Mouse (Mus musculus) thymus, postnatal 14 days (tissue): Measurements from ENCODE around the gene Tmem119.

Source experiments
- DNase-seq: peaks from one replicate; pipeline ENCODE4 v3.0.0; 2021

The Tmem119 gene

GRCm38 (mm10) chr5:113800280-113800679 is at the start of gene Tmem119:
Gene Tmem119 (minus strand): TSS chr5:113800516.
- DNase-seq: no peak

- no peak for DNase-seq
Observed at GRCm38 (mm10) chr5:113847636-113848035, 47.3 kb upstream of the Tmem119 start.

DNA sequence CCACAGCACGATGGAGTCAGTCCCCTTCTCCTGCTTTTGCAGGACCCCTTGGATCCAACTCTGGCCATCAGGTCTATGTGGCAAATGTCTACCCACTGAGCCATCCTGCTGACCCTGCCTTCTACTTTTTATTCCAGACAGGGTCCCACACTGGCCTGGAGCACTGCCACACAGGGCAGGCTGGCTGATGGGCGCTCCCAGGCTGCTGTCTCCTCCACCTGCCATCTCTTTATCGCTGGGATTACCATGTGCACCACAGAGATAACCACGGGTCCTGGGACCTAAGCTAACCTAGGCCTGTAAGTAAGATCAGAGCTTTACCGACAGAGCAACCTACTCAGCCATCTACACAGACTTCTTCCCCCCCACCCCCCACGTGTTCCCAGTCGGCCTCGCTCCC is 46.3 kb upstream of the Tmem119 start:
- DNase-seq: no peak

- no peak for DNase-seq
Observed at GRCm38 (mm10) chr5:113845627-113846026, 45.3 kb upstream of the Tmem119 start.

DNA sequence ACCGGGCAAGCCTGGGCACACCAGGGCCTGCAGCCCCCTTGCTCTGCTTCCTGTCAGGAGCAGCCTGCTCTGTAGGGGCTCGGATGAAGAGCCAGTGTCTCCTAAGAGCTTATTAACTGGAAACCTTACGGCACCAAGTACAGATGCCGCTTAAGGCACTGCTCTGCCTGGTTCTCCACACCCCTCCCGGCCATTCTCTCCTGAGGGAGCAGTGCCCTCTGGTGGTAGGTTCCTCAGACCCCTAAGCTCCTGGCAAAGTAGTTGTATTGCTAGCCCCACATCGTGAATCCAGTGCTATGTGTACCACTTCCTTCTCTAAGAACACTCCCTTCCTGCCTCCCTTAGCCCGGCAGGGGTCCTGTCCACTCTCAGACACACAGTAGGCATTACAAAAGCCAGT is 44.4 kb upstream of the Tmem119 start:
- peak; percentile 93 for DNase-seq

DNA sequence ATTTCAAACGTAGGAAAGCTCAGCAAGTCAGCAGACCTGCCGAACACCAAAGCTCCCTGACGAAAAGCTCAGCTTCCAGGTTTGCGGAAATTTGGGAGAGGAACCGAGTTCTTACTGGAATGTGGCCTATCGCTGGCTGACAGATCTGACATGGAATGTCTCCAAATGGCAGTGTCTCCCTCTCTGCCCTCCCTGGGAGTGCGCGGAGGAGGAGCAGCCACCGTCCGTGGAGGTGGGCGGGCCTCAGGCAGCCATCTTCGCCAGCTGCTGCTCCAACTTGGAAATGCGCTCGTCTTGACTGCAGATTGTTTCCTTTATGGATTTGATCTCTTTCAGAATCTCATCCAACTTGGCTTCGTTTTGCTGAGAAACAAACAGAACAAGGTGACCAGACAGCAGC is 43.8 kb upstream of the Tmem119 start:
- DNase-seq: peak; percentile 19

DNA sequence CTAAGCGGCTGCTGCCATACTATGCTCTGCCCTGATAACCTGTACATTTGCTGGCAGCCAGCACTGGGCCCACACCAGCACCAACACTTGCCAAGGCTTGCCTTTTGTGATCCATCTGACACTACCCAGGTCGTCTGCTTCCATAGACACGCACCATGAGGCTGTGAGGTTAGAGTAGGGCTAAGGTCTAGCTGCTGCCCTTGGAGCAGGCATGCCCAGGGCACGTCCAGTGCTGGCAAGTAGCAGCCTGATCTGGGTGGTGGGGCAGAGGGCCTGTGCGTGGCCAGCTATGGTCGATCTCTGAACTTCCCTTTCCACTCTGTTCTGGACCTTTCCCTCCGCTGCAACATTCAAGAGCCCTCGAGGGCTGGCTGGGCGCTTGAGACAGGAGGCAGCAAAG is 42.6 kb upstream of the Tmem119 start:
- no peak for DNase-seq

DNA sequence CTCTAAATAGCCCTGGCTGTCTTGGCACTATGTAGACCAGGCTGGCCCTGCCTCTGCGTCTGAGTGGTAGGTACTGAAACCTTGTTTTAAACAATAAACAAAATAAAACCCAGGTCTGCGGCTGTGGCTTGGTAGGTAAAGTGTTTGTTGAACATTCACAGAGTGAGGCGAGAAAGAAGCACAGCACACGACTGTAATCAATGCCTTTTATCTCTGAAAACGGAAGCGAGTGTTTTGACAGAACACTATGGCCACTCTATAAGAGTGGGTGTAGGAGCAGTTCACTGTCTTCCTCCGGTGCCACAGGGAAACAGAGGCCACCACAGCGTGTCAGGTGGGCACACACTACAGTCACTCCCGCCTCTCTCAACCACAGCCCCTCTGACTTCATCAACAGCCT is 41.9 kb upstream of the Tmem119 start:
- no peak for DNase-seq

DNA sequence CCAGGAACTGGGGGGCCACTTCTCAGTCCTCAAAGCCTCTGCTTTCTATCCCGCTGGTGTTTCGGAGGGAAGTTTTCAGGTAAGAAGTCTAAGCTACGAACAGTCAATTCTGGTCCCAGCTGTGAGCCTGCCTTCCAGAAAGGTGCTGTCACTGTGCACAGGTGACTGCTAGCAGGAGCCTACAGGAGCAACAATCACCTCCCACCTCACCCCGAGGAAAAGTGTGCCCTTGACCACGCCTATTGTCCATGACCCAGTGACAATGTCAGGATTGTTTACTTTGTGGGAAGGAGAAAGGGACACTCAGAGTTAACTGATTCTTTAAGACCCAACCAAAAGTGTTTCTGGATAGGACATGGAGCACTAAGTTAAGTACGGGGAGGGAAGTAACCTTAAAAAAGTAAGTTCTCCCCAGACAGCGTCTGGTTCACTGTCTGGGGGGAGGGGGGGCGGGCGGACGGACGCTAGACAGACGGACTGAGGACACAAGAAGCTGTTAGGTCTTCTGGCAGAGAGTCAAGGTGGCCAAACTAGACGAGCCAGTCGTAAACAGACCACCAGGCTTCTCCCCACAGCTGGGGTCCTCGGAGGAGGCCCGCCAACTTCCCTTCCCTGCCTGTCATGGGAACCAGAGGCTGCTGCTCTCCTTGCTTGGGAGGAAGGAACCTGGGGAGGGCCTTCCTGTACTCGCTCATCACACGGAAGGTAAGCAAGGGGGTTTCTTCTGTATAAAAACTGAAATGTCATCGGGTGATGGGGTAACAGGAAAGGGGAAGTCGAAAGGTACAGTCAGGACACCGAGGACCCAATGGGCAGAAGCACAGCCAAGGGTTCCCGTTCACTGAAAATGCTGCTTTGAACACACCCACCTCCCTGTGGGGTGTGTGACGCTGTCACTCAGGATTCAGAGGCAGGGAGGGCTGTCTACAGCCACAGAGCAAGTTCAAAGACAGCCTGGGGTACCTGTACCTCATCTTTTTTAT is 41.2 kb upstream of the Tmem119 start:
- no peak for DNase-seq

DNA sequence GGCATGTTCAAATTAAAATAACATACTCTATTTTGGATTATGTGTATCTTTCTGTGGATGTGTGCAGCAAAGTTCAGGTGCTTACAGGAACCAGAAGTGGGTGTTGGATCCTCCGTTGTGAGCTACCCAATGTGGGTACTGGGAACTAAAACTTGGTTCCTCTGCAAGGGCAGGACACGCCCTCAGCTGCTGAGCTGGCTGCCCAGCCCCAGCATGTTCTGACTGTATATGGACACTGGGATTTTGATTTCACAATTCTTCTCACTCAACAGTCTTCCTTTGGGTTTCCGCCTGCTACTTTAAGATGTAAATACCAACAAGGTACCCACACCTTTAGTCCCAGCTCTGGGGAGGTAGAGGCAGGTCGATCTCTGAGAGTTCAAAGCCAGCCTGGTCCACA is 40.1 kb upstream of the Tmem119 start:
- DNase-seq: no peak

DNA sequence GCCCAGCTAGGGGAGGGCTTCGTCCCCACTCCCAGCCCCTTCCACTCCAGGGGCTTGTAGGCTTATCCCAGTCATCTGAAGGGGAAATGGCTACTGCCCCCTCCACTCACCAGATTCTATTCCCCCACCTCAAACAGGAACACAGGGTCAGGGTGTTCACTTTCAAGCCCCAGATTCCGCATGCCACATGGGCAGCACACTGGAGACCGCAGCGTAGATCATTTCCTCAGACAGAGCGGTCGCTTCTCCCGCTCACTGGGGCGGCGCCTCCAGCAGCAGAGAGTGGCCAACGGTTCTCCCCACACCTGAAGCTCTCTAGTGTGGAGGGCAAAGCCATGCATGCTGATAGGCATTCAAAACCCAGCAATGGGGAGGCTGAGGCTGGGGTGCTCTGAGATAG is 36.6 kb upstream of the Tmem119 start:
- DNase-seq: peak; percentile 59

DNA sequence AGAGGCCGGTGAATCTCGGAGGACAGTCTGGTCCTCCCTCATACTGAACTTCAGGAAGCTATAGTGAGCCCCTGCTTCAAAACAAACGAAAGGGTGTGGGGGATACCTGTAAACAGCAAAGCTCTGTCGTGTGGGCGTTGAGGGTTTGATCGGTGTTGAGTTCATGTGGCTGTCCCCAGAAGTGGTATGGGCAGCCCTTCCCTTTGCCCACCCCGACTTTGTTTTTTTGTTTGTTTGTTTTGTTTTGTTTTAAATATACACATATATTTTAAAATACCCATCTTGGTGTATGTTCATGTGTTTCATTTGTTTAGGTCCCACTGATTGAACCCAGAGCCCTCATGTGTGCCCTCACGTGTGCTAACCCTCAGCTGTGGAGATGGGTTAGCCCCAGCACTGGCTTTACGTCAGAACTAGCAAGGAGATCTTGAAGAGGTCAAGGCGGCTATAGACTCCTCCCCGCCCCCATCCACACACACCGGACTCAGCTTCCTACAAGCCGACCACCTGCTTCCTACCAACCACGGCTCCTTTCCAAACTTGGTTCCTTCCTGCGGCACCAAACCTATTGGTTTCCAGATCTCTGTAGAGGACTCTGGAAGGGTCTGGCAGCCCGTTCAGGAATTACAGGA is 33.1 kb upstream of the Tmem119 start:
- DNase-seq: peak; percentile 63

GRCm38 (mm10) chr5:113832490-113832901 is 32.2 kb upstream of the Tmem119 start, which contains the start of gene Selplg:
Gene Selplg (minus strand): TSS chr5:113832644.
- DNase-seq: peak; percentile 90

- DNase-seq: no peak
Observed at GRCm38 (mm10) chr5:113831741-113832140, 31.4 kb upstream of the Tmem119 start.

- no peak for DNase-seq
Observed at GRCm38 (mm10) chr5:113830796-113831195, 30.5 kb upstream of the Tmem119 start.

DNA sequence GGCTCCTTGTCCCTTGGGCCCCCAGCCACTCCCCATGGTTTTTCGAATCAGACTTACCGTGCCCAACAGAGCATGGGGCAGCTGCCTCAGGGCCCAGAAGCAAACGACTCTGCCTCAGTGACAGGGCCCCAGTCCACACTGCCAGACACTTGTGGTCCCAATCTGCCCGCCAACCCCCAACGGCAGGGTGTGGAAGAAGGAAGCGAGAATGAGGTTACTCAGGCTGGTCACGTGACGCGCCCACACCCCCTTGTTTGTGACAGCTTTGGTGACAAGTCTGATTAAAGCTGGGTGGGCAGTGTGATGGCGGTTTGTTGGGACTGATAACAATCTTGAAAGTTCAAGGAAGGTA is 30.0 kb upstream of the Tmem119 start:
- DNase-seq: peak; percentile 95

DNA sequence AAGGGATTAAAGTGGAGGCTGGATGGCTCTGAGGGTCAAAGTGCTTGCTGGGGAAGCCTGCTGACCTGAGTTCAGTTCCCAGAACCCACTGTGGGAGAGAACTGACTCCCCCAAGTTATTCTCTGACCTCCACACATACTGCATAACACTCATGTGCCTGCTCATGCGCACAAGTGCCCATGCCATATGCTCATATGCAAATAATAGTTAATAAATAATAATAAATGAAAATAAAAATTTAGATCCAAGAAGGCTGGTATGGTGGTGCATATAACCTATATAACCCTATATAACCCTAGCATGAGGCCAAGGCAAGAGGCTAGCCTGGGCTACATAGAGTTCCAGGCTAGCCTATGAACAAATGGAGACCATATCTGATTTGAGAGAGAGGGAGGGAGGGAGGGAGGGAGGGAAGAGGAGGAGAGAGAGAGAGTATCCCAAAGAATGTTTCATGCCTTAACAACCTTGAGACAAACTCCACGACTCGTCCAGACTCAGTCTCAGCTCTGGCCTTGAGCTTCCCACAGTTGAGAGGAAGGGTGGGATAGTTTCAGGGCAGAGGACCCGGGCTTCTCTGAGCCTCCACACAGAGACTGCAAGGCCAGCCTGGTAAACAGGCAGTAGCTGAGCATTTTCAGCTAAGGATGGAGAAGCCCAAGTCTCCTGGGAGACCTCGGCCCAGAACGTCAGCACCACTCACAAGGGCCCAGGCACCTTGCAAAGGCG is 29.4 kb upstream of the Tmem119 start:
- no peak for DNase-seq

GRCm38 (mm10) chr5:113828481-113828880 is 28.2 kb upstream of the Tmem119 start:
- peak; percentile 74 for DNase-seq

GRCm38 (mm10) chr5:113827991-113828411 is 27.7 kb upstream of the Tmem119 start:
- DNase-seq: peak; percentile 45

GRCm38 (mm10) chr5:113826619-113827018 is 26.3 kb upstream of the Tmem119 start:
- no peak for DNase-seq

DNA sequence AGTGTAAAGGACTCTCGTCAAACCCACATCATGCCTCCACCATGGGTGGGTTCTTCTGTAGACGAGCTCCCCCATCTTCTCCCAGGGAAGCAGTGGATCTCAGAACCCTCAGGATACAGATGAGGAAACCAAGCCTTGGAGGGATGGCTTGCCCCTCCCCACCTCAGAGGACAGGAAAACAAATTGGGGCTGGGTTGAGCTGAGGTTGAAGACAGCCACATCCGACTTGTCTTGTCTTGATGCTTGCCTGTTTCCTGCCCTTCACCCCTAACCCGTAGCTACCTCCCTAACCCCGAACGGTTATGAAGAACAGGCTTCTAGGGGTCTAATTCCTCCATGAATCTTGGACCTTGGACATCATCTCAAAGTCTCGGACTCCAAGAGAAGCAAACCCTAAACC is 25.2 kb upstream of the Tmem119 start:
- peak; percentile 73 for DNase-seq

DNA sequence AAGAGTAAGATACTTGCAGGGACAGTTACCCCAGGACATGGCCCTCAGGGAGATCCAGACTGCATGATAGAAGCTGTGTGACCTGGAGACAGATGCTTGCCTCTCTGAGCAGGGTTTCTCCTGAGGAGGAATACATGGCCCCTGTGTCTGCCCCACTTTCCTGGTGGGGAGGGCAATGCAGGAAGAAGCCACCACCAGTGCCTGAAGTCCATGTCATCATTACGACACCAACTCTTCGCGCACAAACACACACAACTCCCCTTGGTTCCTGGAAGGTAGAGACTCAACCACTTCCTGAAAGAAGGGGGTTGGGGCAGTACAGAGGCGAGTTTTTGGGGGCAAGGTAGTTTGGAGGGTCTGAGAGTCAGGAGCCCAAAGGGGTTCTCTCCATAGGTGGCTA is 23.9 kb upstream of the Tmem119 start:
- DNase-seq: peak; percentile 61

DNA sequence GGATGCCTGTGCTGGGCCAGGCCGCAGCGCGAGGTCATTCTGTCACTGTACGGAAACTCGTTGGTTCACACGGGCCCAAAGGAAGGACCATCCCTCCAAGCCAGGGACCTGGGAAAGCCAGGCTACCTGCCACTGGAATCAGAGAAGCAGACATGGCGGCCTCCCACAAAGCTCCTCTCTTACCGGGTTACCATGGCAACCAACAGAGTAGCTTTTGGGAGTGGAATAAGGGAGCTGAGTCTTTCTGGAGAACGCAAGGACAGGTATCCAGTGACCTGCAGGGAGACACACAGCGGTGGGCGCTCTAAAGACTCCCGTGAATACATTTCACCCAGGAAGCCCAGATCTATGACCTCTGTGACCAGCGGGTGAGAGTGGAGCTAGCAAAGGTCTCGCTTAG is 18.3 kb upstream of the Tmem119 start:
- no peak for DNase-seq
